Mouse (Mus musculus): ENCODE measurements around the gene Hmmr. TPM values are rescaled to one million over a fixed set of nuclear protein-coding genes. Genes with fewer than 3 reads are reported as not detected.

The Hmmr gene
- polyA plus RNA-seq, 2 experiments: 31.0 to 56.0 TPM

DNA sequence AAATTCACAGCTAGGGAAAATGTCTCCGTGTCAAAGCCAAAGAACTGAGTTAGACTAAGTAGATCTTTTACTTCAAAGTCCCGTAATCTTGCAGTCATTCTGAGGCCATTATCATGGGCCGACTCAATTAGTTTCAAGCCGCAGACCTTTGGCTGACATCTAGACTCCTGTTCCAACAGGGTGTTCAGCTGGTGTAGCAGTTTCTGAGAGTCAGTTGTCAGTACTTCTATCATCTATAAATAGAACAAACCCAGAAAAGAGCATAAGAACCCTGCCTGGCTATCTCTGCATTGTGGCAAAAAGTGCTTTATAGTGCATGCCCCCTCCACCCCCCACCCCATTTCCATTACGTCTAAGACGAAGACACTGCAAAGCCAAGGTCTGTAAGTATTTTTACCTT is 20.6 kb upstream of the Hmmr start:
- peak overlapping the region in 1 of 2 experiments; percentile 95; a peak in 2 of 4 replicates for H3K4me3 ChIP-seq (ENCODE audit: insufficient read depth in 1 of 2, low read depth in 2 of 2, low read length in 2 of 2)
- no peak for DNase-seq (ENCODE audit: low read depth in 3 of 3, low spot score in 3 of 3)

GRCm38 (mm10) chr11:40747716-40748115 is 14.5 kb upstream of the Hmmr start:
- TF ChIP-seq CTCF (IDR thresholded peaks at IDR 0.05; ENCODE audit: low read depth) (no peak), EP300 (IDR thresholded peaks at IDR 0.05; ENCODE audit: low read depth) (no peak)
- Histone ChIP-seq H3K4me3 (ENCODE audit: insufficient read depth in 1 of 2, low read depth in 2 of 2, low read length in 2 of 2) (no peak overlapping the region), H3K36me3 (replicated peaks; ENCODE audit: control insufficient read depth, insufficient read depth, low read depth) (no peaks in the 10 kb centered on the region), H3K4me1 (replicated peaks; ENCODE audit: control insufficient read depth in 2 of 2, insufficient read depth in 2 of 2, low read length in 1 of 2) (no peaks in the 10 kb centered on the region), H3K9me3 (ENCODE audit: control insufficient read depth, low read length) (no peaks in the 10 kb centered on the region), H3K9ac (replicated peaks) (no peak overlapping the region), H3K27ac (no peak overlapping the region), H3K27me3 (ENCODE audit: control insufficient read depth, insufficient read depth, low read length) (no peaks in the 10 kb centered on the region), H3K4me2 (ENCODE audit: low read depth) (no peak overlapping the region)
- 43% methylated on average over 2 of the region's 2 CpGs for WGBS (ENCODE audit: insufficient replicate concordance)
- ATAC-seq (ENCODE audit: insufficient read depth) (no peak), DNase-seq (ENCODE audit: low read depth in 3 of 3, low spot score in 3 of 3) (no peak)

More for the DNA sequence above, 20.6 kb upstream of the Hmmr start:
- no peak for ATAC-seq (ENCODE audit: insufficient read depth)
- H3K4me2 ChIP-seq (ENCODE audit: low read depth): peak overlapping the region; percentile 87
- H3K27ac ChIP-seq: no peak overlapping the region
- H3K4me1 ChIP-seq (replicated peaks; ENCODE audit: control insufficient read depth in 2 of 2, insufficient read depth in 2 of 2, low read length in 1 of 2): peaks cover 4 to 5% of the 10 kb centered on the region in 2 experiments
- WGBS (ENCODE audit: insufficient replicate concordance): 70% methylated on average over 6 of the region's 6 CpGs
- H3K36me3 ChIP-seq (replicated peaks; ENCODE audit: control insufficient read depth, insufficient read depth, low read depth): no peaks in the 10 kb centered on the region
- TF ChIP-seq CTCF (IDR thresholded peaks at IDR 0.05; ENCODE audit: low read depth): no peak
- no peak for TF ChIP-seq EP300 (IDR thresholded peaks at IDR 0.05; ENCODE audit: low read depth)
- no peaks in the 10 kb centered on the region for H3K27me3 ChIP-seq (ENCODE audit: control insufficient read depth, insufficient read depth, low read length)
- no peak overlapping the region for H3K9ac ChIP-seq (replicated peaks)
- H3K9me3 ChIP-seq (ENCODE audit: control insufficient read depth, low read length): no peaks in the 10 kb centered on the region

DNA sequence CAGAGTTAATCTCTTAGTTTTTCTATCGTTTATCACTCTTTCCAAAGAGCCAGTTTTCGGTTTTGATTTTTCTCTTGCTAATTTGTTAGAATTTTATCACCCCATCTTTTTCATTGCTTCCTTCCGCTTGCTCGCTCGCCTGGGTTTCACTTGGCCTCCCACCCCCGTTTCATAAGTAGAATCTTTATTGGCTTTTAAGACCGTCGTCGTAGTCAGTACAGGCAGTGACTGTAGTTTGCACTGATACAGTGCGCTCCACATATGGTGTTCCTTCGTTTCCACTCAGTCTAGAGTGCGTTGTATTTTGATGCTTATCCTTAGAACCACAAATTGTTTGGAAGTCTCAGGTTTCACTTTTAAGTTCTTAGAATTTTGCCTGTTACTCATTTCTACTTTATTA is 13.1 kb upstream of the Hmmr start:
- no peak for TF ChIP-seq EP300 (IDR thresholded peaks at IDR 0.05; ENCODE audit: low read depth)
- TF ChIP-seq CTCF (IDR thresholded peaks at IDR 0.05; ENCODE audit: low read depth): no peak
- Histone ChIP-seq H3K4me3 (ENCODE audit: insufficient read depth in 1 of 2, low read depth in 2 of 2, low read length in 2 of 2) (no peak overlapping the region), H3K9ac (replicated peaks) (no peak overlapping the region), H3K4me2 (ENCODE audit: low read depth) (no peak overlapping the region), H3K36me3 (replicated peaks; ENCODE audit: control insufficient read depth, insufficient read depth, low read depth) (0 out of 2 replicates have a peak, but pooled peaks cover 3% of the 10 kb centered on the region), H3K27me3 (ENCODE audit: control insufficient read depth, insufficient read depth, low read length) (no peaks in the 10 kb centered on the region), H3K9me3 (ENCODE audit: control insufficient read depth, low read length) (no peaks in the 10 kb centered on the region), H3K4me1 (replicated peaks; ENCODE audit: control insufficient read depth in 2 of 2, insufficient read depth in 2 of 2, low read length in 1 of 2) (no peaks in the 10 kb centered on the region), H3K27ac (no peak overlapping the region)
- DNase-seq (ENCODE audit: low read depth in 3 of 3, low spot score in 3 of 3): no peak
- 82% methylated on average over 12 of the region's 12 CpGs for WGBS (ENCODE audit: insufficient replicate concordance)
- no peak for ATAC-seq (ENCODE audit: insufficient read depth)

DNA sequence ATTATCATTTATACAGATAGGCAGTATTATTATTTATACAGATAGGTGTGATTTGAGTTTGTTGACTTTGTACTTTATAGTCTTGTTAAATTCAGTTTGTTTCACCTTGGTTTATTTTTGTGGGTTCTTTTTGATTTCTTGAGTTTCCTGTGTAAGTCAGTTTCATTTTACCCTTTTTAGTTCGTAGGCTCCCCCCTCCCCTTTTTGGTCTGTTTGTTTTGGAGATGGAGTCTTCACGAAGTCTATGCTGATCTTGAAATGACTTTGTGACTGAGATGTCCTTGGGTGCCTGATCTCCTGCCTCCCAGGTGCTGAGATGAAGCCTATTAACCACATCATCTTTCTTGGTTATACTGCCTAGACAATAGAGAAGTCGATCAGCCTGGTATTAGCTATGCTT is 11.1 kb upstream of the Hmmr start:
- no peak overlapping the region for H3K4me3 ChIP-seq (ENCODE audit: insufficient read depth in 1 of 2, low read depth in 2 of 2, low read length in 2 of 2)
- H3K9ac ChIP-seq (replicated peaks): no peak overlapping the region
- H3K9me3 ChIP-seq (ENCODE audit: control insufficient read depth, low read length): no peaks in the 10 kb centered on the region
- H3K27me3 ChIP-seq (ENCODE audit: control insufficient read depth, insufficient read depth, low read length): no peaks in the 10 kb centered on the region
- H3K36me3 ChIP-seq (replicated peaks; ENCODE audit: control insufficient read depth, insufficient read depth, low read depth): peaks cover 10% of the 10 kb centered on the region
- H3K27ac ChIP-seq: no peak overlapping the region
- no peak overlapping the region for H3K4me2 ChIP-seq (ENCODE audit: low read depth)
- no peak for DNase-seq (ENCODE audit: low read depth in 3 of 3, low spot score in 3 of 3)
- TF ChIP-seq CTCF (IDR thresholded peaks at IDR 0.05; ENCODE audit: low read depth): no peak
- no peak for TF ChIP-seq EP300 (IDR thresholded peaks at IDR 0.05; ENCODE audit: low read depth)
- 63% methylated on average over 3 of the region's 3 CpGs for WGBS (ENCODE audit: insufficient replicate concordance)
- H3K4me1 ChIP-seq (replicated peaks; ENCODE audit: control insufficient read depth in 2 of 2, insufficient read depth in 2 of 2, low read length in 1 of 2): no peaks in the 10 kb centered on the region
- ATAC-seq (ENCODE audit: insufficient read depth): no peak

- 77% methylated on average over 12 of the region's 12 CpGs for WGBS (ENCODE audit: insufficient replicate concordance)
- ATAC-seq (ENCODE audit: insufficient read depth): no peak
Measured at GRCm38 (mm10) chr11:40741605-40742262, 8.5 kb upstream of the Hmmr start.

More at GRCm38 (mm10) chr11:40741605-40742262, 8.5 kb upstream of the Hmmr start:
- no peaks in the 10 kb centered on the region for H3K4me1 ChIP-seq (replicated peaks; ENCODE audit: control insufficient read depth in 2 of 2, insufficient read depth in 2 of 2, low read length in 1 of 2)
- no peak overlapping the region for H3K27ac ChIP-seq
- DNase-seq (ENCODE audit: low read depth in 3 of 3, low spot score in 3 of 3): no peak
- H3K4me2 ChIP-seq (ENCODE audit: low read depth): no peak overlapping the region
- no peak overlapping the region for H3K9ac ChIP-seq (replicated peaks)
- H3K9me3 ChIP-seq (ENCODE audit: control insufficient read depth, low read length): no peaks in the 10 kb centered on the region
- no peaks in the 10 kb centered on the region for H3K27me3 ChIP-seq (ENCODE audit: control insufficient read depth, insufficient read depth, low read length)
- TF ChIP-seq EP300 (IDR thresholded peaks at IDR 0.05; ENCODE audit: low read depth) (no peak), CTCF (IDR thresholded peaks at IDR 0.05; ENCODE audit: low read depth) (no peak)
- H3K36me3 ChIP-seq (replicated peaks; ENCODE audit: control insufficient read depth, insufficient read depth, low read depth): peaks cover 32% of the 10 kb centered on the region
- no peak overlapping the region for H3K4me3 ChIP-seq (ENCODE audit: insufficient read depth in 1 of 2, low read depth in 2 of 2, low read length in 2 of 2)

All from liver, embryonic 14.5 days (tissue).